Mouse (Mus musculus): Measurements from ENCODE around the gene Derl2. TPM values are rescaled to one million over a fixed set of nuclear protein-coding genes. Genes with fewer than 3 reads are reported as not detected.

Derl2 gene
- polyA plus RNA-seq (2012; ENCODE audit: insufficient read depth, insufficient read length, low replicate concordance, missing spikeins): not detected in 2 replicates

DNA sequence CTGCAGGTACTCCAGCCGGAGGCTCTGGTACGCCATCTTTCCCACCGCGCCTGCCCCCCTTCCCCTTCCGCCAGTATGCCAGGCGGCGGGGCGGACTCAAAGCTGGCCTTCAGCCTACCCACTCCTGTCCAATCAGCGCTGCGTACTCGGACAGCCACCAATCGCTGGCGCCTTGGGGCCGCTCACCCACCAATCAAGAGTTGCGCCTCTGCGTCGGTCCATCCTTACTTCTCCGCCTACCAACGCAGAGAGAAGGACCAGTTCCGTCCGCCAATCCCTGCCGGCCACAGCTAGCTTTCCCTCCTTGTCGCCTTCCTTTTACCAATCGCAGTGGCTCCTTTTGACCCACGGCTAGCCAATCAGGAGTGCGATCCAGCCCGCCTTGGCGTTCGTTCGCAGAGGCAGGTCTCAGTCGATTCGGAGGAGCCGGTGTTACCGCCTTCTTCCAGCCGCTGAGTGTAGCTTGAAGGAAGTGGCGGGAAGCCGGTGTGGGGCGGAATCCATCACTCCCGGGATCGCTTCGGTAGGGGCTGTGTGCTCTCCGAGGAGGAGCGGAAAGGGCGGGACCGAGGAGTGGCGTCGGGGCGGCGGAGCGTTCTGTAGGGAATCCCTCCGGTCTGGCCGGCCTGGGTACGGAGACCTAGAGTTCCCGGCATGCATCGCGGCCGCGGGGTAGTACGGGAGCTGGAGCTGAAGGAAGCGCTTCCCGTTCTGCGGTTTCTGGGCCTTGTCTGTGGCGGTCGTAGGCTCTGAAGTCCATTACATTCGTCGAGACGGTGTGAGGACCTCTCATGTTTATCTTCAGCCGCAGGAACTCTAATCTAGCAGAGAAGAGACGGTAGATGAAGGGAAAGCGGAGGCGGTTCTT lies at the start of gene Derl2, which contains the start of gene Mis12:
TSS of gene Derl2 (minus strand) at position 641 of the 868 bp plus-strand sequence.
TSS of gene Mis12 (plus strand) at position 411 of the 868 bp plus-strand sequence.
- no peaks in the 10 kb centered on the region for H3K4me1 ChIP-seq (ENCODE audit: control insufficient read depth, insufficient read depth, low read length)
- peak within 1 kb of the TSS; percentile 58 for H3K27ac ChIP-seq (ENCODE audit: insufficient read depth, low read depth, low read length)
- WGBS: under 1% methylated on average over 71 of the region's 71 CpGs

DNA sequence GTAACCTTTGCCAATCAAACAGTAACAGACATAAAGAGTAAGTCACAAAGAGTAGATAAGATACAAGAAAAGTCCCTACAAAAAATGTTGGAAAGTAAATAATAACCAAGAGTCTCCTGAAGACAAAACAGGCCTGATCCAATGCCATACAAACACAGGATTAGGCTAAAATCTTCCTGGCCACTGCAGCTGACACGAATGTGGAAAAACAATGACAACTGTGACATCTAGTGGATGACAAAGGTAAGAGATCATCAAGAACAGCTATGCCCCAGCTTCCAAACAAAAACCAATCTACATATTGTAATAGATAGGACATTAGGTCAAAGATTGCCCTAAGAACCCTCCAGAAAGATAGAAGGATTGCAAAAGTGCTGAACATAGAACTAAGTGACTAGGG lies 32.9 kb upstream of the Derl2 start:
- WGBS: 19% methylated on average over 1 of the region's 1 CpGs
- no peaks in the 10 kb centered on the region for H3K4me1 ChIP-seq (ENCODE audit: control insufficient read depth, insufficient read depth, low read length)
- H3K27ac ChIP-seq (ENCODE audit: insufficient read depth, low read depth, low read length): no peak overlapping the region
- no peak overlapping the region for H3K4me3 ChIP-seq (ENCODE audit: insufficient read depth, low read depth, low read length)
- TF ChIP-seq POLR2A (IDR thresholded peaks at IDR 0.05; ENCODE audit: insufficient read depth, low read depth, low read length) (no peak), CTCF (IDR thresholded peaks at IDR 0.05; ENCODE audit: insufficient read depth, low read depth, low read length) (no peak)

More for the DNA sequence above, at the start of gene Derl2, which contains the start of gene Mis12:
- H3K4me3 ChIP-seq (ENCODE audit: insufficient read depth, low read depth, low read length): peak within 1 kb of the TSS; percentile 90
- peak; percentile 39; the same call in 1 of the 2 replicates for TF ChIP-seq POLR2A (IDR thresholded peaks at IDR 0.05; ENCODE audit: insufficient read depth, low read depth, low read length)
- no peak for TF ChIP-seq CTCF (IDR thresholded peaks at IDR 0.05; ENCODE audit: insufficient read depth, low read depth, low read length)

DNA sequence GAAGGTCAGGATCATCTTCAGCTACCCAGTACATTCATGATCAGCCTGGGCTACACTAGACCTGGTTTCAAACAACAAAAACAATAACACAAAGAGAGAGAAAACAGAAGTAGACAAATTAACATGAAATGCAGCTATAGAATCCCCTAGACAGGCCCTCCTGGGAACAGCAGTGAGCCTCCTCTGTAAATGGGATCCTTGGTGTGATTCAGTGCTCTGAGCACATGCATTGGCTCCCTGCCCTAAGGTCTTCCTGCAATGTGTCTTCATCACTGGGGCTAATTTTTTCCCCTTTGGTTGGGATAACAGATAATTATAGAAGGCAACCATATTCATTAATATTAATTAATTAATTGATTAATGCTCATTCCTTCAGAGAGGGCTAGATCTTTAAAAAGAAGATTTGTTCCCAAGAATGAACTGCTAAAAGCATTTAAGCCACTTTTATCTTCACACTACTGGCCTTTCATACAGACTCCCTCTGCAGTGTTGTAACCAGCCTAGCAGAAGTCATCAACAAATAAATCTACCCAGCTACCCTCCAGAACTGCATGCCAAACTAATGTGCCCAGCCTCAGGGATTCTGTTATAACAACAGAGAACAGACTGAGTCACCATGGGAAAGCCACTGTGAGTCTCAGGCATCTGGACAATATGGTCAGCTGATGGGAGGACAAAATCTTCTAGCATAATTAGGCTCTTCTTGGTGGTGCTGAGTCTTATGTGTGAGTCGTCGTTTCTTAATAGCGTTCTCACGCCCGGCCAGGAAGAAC lies 20.1 kb upstream of the Derl2 start:
- TF ChIP-seq POLR2A (IDR thresholded peaks at IDR 0.05; ENCODE audit: insufficient read depth, low read depth, low read length): no peak
- Histone ChIP-seq H3K4me1 (ENCODE audit: control insufficient read depth, insufficient read depth, low read length) (no peaks in the 10 kb centered on the region), H3K4me3 (ENCODE audit: insufficient read depth, low read depth, low read length) (no peak overlapping the region), H3K27ac (ENCODE audit: insufficient read depth, low read depth, low read length) (no peak overlapping the region)
- 84% methylated on average over 5 of the region's 5 CpGs for WGBS

DNA sequence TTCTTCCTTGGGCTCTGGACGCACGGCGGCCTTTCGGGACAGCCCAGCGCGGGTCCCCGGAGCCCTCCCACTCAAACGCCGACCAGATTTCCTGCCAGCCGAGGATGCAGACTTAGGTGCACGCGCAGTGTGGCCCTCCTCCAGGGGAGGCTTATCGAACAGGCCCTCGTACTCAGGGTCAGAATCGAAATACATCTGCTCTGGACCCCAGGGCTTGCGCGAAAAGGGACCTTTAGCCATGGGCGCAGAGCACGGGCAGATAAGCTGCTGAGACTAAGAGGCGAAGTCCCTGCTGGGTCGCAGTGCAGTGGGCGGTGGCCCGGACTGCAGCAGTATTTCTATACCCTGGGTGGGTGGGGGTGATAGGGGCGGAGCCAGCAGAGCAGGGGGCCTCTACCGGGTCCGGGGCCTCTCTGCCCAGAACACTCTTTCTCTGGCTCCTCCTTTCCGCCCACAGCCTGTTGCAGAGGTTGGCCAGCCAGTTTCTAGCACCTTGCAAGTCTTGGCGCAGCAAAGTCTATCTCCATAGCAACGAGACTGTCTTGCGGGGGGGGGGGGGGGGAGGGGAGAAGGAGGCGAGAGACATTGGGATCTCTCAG lies 13.6 kb upstream of the Derl2 start, which contains the start of gene 6330403K07Rik:
TSS of gene 6330403K07Rik (minus strand) at position 351 of the 599 bp plus-strand sequence.
- H3K27ac ChIP-seq (ENCODE audit: insufficient read depth, low read depth, low read length): peak within 1 kb of the TSS; percentile 92
- WGBS: 1% methylated on average over 31 of the region's 31 CpGs
- 0 out of 2 replicates have a peak, but pooled peaks cover 5% of the 10 kb centered on the region for H3K4me1 ChIP-seq (ENCODE audit: control insufficient read depth, insufficient read depth, low read length)
- TF ChIP-seq CTCF (IDR thresholded peaks at IDR 0.05; ENCODE audit: insufficient read depth, low read depth, low read length) (no peak), POLR2A (IDR thresholded peaks at IDR 0.05; ENCODE audit: insufficient read depth, low read depth, low read length) (0 out of 2 replicates have a peak, but pooled peaks have one; percentile 37)
- H3K4me3 ChIP-seq (ENCODE audit: insufficient read depth, low read depth, low read length): peak within 1 kb of the TSS; percentile 60

DNA sequence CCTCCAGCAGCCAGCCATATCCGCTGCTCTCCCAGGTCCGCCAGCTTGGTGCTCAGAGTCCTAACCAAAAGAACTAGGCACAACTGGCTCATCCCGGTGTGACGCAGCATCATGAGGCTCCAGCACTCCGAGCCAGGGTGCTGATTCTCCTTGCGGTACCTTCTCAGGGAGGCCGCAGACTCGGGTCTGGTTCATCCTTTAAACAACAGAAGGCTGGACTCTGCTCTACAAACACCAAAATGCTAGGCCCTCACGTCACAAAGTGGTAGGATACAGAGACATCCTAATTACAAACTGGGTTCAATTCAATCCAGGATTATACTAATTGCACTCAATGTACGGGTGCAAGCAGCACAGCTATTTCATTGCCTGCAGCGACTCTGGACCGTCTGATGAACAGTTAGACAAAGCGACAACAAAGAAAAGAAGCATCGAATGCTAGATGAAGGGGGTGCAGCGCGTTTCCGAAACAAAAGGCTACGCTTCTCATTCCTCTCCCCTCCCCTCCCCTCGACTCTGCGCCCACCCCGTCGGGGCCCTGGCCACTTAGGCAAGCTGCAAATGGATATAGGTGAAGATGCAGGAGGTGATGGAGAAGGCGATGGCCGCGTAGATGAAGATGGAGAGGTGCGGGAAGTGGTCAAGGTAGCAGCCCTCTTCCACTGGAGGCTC lies 13.0 kb upstream of the Derl2 start:
- Histone ChIP-seq H3K27ac (ENCODE audit: insufficient read depth, low read depth, low read length) (peak overlapping the region; percentile 92), H3K4me3 (ENCODE audit: insufficient read depth, low read depth, low read length) (peak overlapping the region; percentile 60), H3K4me1 (ENCODE audit: control insufficient read depth, insufficient read depth, low read length) (0 out of 2 replicates have a peak, but pooled peaks cover 5% of the 10 kb centered on the region)
- TF ChIP-seq CTCF (IDR thresholded peaks at IDR 0.05; ENCODE audit: insufficient read depth, low read depth, low read length): no peak
- TF ChIP-seq POLR2A (IDR thresholded peaks at IDR 0.05; ENCODE audit: insufficient read depth, low read depth, low read length): no peak
- WGBS: 5% methylated on average over 26 of the region's 26 CpGs

DNA sequence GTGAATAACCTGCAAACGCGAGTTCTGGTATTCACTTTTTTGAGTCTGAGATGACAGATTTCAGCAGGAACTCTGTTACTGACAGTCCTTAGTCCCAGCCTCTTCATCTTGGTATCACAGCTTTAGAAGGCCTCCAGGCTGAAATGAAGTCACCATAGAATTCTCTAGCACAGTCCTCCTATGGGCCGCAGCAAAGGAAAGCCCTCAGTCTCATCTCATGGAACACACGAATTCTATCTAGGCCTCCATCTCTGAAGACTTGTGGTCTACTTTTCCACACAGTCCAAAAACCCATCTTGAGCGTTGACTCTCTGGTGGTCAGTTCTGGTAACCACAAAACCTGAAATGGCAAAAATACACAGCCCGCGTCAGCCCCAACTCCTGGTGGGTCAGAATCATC lies 12.4 kb upstream of the Derl2 start:
- peak overlapping the region; percentile 92 for H3K27ac ChIP-seq (ENCODE audit: insufficient read depth, low read depth, low read length)
- H3K4me3 ChIP-seq (ENCODE audit: insufficient read depth, low read depth, low read length): peak overlapping the region; percentile 60
- WGBS: 48% methylated on average over 7 of the region's 7 CpGs
- H3K4me1 ChIP-seq (ENCODE audit: control insufficient read depth, insufficient read depth, low read length): 0 out of 2 replicates have a peak, but pooled peaks cover 5% of the 10 kb centered on the region
- TF ChIP-seq CTCF (IDR thresholded peaks at IDR 0.05; ENCODE audit: insufficient read depth, low read depth, low read length): no peak
- TF ChIP-seq POLR2A (IDR thresholded peaks at IDR 0.05; ENCODE audit: insufficient read depth, low read depth, low read length): no peak

DNA sequence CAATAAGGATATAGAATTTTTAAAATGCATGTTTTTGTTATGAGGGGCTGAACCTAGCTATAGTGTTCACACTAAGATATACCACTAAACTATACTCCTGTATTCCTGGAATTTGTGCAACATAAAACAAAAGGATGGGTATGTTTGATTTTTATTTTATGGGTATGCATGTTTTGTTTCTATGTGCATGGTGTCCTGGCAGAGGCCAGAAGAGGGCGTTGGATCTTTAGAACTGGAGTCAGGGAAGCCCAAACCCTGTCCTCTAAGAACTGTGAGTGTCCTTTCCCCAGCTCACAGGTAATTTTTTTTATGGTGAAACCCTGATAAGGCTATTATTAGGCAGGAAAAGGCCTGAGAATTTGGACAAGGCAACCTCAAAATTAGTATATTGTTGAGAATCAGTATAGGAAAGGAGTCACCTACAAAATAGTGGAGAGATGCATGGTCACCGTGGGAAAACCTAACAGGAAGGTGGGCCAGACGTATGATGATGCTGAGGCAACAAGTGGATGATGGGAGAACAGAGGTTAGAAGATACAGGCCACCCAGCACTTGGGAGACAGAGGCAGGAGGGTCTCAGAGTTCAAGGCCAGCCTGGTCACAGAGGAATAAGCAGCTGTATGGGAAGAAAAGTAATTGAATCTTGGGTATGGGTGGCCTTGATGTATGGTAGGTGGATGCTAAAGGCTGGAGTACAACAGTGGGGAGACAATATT lies 9.9 kb upstream of the Derl2 start:
- TF ChIP-seq POLR2A (IDR thresholded peaks at IDR 0.05; ENCODE audit: insufficient read depth, low read depth, low read length) (no peak), CTCF (IDR thresholded peaks at IDR 0.05; ENCODE audit: insufficient read depth, low read depth, low read length) (no peak)
- 76% methylated on average over 3 of the region's 3 CpGs for WGBS

More for the DNA sequence above, 9.9 kb upstream of the Derl2 start:
- Histone ChIP-seq H3K4me1 (ENCODE audit: control insufficient read depth, insufficient read depth, low read length) (0 out of 2 replicates have a peak, but pooled peaks cover 5% of the 10 kb centered on the region), H3K4me3 (ENCODE audit: insufficient read depth, low read depth, low read length) (no peak overlapping the region), H3K27ac (ENCODE audit: insufficient read depth, low read depth, low read length) (no peak overlapping the region)
